Mouse (Mus musculus): ENCODE measurements around the gene Stt3b.

GRCm38 (mm10) chr9:115283403-115283802 is 26.8 kb downstream of the Stt3b start:
- TF ChIP-seq POLR2A (IDR thresholded peaks at IDR 0.05; ENCODE audit: control insufficient read depth, extremely low read depth, insufficient read depth, low read length, poor library complexity) (no peak), CTCF (IDR thresholded peaks at IDR 0.05; ENCODE audit: borderline replicate concordance, control insufficient read depth, extremely low read depth, insufficient read depth, low read length, poor library complexity) (no peak)

Data from thymus, adult 2 months (tissue).